Mouse (Mus musculus) heart, postnatal 0 days (tissue): ENCODE results near the gene Phf10. TPM values are rescaled to one million over a fixed set of nuclear protein-coding genes. Genes with fewer than 3 reads are reported as not detected.
"Not testable (repeated sequence)": the region's sequence is repeated elsewhere in the genome, so short reads cannot be mapped to it uniquely, and the experiment has no call there.

Experiments
- ATAC-seq: fragments of 200-750 bp; cut with Nextera tagmentation; 2 replicates; pipeline ENCODE4 v1.8.0; 2017; ENCODE audit warnings: low read depth, moderate number of reproducible peaks, moderate library complexity; ENCODE audit not compliant: insufficient read depth
- DNase-seq: peaks from one replicate; pipeline ENCODE4 v3.0.0-alpha.2; 2016; ENCODE audit warnings: low spot score
- H3K27ac ChIP-seq: fragments of 300-500 bp; sonication (generic); 2 replicates; pipeline ENCODE4 v1.5.1; 2014; ENCODE audit warnings: low read depth, mild to moderate bottlenecking
- H3K27me3 ChIP-seq: fragments of 300-500 bp; sonication (generic); 2 replicates; pipeline ENCODE4 v1.6.1; 2014; ENCODE audit warnings: low read length, mixed read lengths; ENCODE audit not compliant: control insufficient read depth, insufficient read depth
- H3K36me3 ChIP-seq: fragments of 300-500 bp; sonication (generic); replicated peaks from 2 replicates; pipeline ENCODE4 v1.6.1; 2014; ENCODE audit warnings: low read length, mixed read lengths; ENCODE audit not compliant: control insufficient read depth, insufficient read depth
- H3K4me1 ChIP-seq: fragments of 300-500 bp; sonication (generic); 2 replicates; pipeline ENCODE4 v1.6.1; 2014; ENCODE audit warnings: antibody characterized with exemption; ENCODE audit not compliant: control insufficient read depth, insufficient read depth
- H3K4me2 ChIP-seq: fragments of 300-500 bp; sonication (generic); 2 replicates; pipeline ENCODE4 v1.6.1; 2014; ENCODE audit warnings: low read depth, mild to moderate bottlenecking, low read length, moderate library complexity
- H3K4me3 ChIP-seq: fragments of 300-500 bp; sonication (generic); 2 replicates; pipeline ENCODE4 v1.5.1; 2014; ENCODE audit warnings: low read depth, low read length
- H3K9ac ChIP-seq: fragments of 300-500 bp; sonication (generic); replicated peaks from 2 replicates; pipeline ENCODE4 v1.6.1; 2014; ENCODE audit warnings: low read depth, low read length, mixed read lengths
- H3K9me3 ChIP-seq: fragments of 300-500 bp; sonication (generic); replicated peaks from 2 replicates; pipeline ENCODE4 v1.6.1; 2016; ENCODE audit warnings: low read length; ENCODE audit not compliant: control insufficient read depth
- CTCF ChIP-seq: IDR thresholded peaks from 2 replicates; pipeline ENCODE4 v1.5.1; 2016; ENCODE audit warnings: antibody characterized with exemption, control low read depth, low read depth
- EP300 ChIP-seq: IDR thresholded peaks from 2 replicates; pipeline ENCODE4 v1.6.1; 2016; ENCODE audit warnings: antibody characterized with exemption, low read depth
- WGBS: fragments of 180-500 bp; shearing (Covaris S2); extraction: QIAGEN DNeasy Blood & Tissue Kit; methylation state at CpG from one replicate; pipeline ENCODE4 v1.1.7; 2014; 5-methylcytosine and 5-hydroxymethylcytosine counted together
- polyA plus RNA-seq: library from polyadenylated mRNA; unstranded; fragments of >200 nt; fragmentation: Nextera tagmentation; extraction: Ambion mirVana; gene quantifications from 2 replicates; pipeline ENCODE4 v1.2.1, GENCODE M21; 2015
- total RNA-seq: library from RNA; depleted of rRNA; stranded (reverse); fragments of >200 nt; gene quantifications from 2 replicates; pipeline ENCODE4 v1.2.3, GENCODE M21; 2014; ENCODE audit warnings: low replicate concordance

Gene Phf10
- total and polyA plus RNA-seq, 2 experiments from 2014 or later = 18.2 to 41.0 TPM

- not testable (repeated sequence) for H3K4me2 ChIP-seq, H3K4me1 ChIP-seq, H3K27ac ChIP-seq, H3K4me3 ChIP-seq, H3K27me3 ChIP-seq, H3K9ac ChIP-seq, H3K9me3 ChIP-seq, H3K36me3 ChIP-seq, DNase-seq
- ATAC-seq = peak; percentile 98
- no CpG with 5 or more reads among the region's 60 CpGs for WGBS
Observed at GRCm38 (mm10) chr17:14978362-14979038, 17.4 kb upstream of the Phf10 start, which contains the start of the genes 9030025P20Rik and Gm3417. Gene 9030025P20Rik, plus strand, starts transcription at chr17:14978468. Gene Gm3417, minus strand, starts transcription at chr17:14978790.

GRCm38 (mm10) chr17:14977718-14978361 is 16.8 kb upstream of the Phf10 start:
- DNase-seq, H3K27me3 ChIP-seq, H3K9me3 ChIP-seq, H3K27ac ChIP-seq, H3K9ac ChIP-seq, H3K4me3 ChIP-seq, H3K36me3 ChIP-seq, H3K4me2 ChIP-seq, H3K4me1 ChIP-seq: not testable (repeated sequence)
- 3% methylated on average over 4 of the region's 7 CpGs for WGBS
- peak; percentile 18; the same call in 1 of the 2 replicates for ATAC-seq

- not testable (repeated sequence) for ATAC-seq, H3K27ac ChIP-seq, H3K4me3 ChIP-seq, H3K36me3 ChIP-seq, H3K9ac ChIP-seq, H3K9me3 ChIP-seq, DNase-seq, H3K4me2 ChIP-seq, H3K4me1 ChIP-seq, H3K27me3 ChIP-seq
- WGBS = no CpG with 5 or more reads among the region's 6 CpGs
Observed at GRCm38 (mm10) chr17:14968373-14968913, 7.4 kb upstream of the Phf10 start.

DNA sequence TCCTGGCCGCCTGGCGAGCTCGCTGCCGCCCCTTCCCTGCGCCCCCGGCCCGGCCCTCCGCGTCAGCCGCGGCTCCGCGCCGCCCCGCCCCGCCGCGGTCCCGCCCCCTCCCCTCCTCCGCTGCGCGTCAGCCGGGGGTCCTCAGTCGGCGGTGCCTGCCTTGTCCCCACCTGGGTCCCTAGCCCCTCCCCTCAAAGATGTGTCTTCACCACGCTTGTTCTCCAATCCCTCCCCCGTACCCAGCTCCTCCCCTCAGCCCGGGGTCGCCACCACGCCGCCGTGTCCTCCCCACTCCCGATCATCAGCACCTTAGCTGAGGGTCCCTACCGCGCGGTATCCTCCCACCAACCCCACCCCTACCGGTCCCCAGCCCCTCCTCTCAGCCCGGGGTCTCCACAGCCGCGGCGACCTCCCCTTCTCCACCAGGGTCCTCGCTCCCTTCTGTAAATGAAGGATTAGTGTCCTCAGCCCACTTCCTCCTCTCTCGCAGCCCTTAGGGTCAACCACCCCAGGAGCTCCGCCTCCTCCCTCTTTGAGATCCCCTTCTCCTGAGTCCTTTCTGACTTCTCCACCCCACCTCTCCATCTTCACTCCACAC is 583 bp upstream of the Phf10 start:
- H3K27me3 ChIP-seq, H3K4me1 ChIP-seq, H3K9ac ChIP-seq, DNase-seq, H3K36me3 ChIP-seq, H3K4me3 ChIP-seq, H3K9me3 ChIP-seq, H3K27ac ChIP-seq, H3K4me2 ChIP-seq: not testable (repeated sequence)
- WGBS = no CpG with 5 or more reads among the region's 44 CpGs
- peak; percentile 77 for ATAC-seq

GRCm38 (mm10) chr17:14960520-14960919 is 553 bp downstream of the Phf10 start:
- DNase-seq = no peak

More at GRCm38 (mm10) chr17:14960520-14960919, 553 bp downstream of the Phf10 start:
- WGBS = under 1% methylated on average over 19 of the region's 23 CpGs
- Histone ChIP-seq H3K4me1 (peaks cover 6% of the 10 kb centered on the region; the same call in 1 of the 2 replicates), H3K4me3 (peak overlapping the region; percentile 65), H3K9me3 (no peaks in the 10 kb centered on the region), H3K36me3 (peaks cover 8% of the 10 kb centered on the region; the same call in 1 of the 2 replicates), H3K4me2 (peak overlapping the region; percentile 77), H3K27me3 (no peaks in the 10 kb centered on the region), H3K27ac (peak overlapping the region; percentile 83), H3K9ac (peak overlapping the region; percentile 61)
- TF ChIP-seq CTCF (no peak), EP300 (no peak)
- ATAC-seq = peak; percentile 18
